Mouse (Mus musculus) kidney, adult 2 months (tissue): ENCODE results near the gene Immt. TPM values are rescaled to one million over a fixed set of nuclear protein-coding genes. Genes with fewer than 3 reads are reported as not detected.

Experiments used
- DNase-seq: peaks from one replicate; pipeline ENCODE4 v3.0.0; 2021
- H3K27ac ChIP-seq: fragments of 200-500 bp; 2 replicates; pipeline ENCODE4 v1.5.1; 2012; ENCODE audit warnings: low read depth, low read length, control low read depth, inconsistent platforms; ENCODE audit not compliant: insufficient read depth
- H3K27me3 ChIP-seq: fragments of 200-500 bp; replicated peaks from 2 replicates; pipeline ENCODE4 v1.6.1; 2012; ENCODE audit warnings: mild to moderate bottlenecking, moderate library complexity, low read length, inconsistent platforms; ENCODE audit not compliant: control insufficient read depth, insufficient read depth
- H3K36me3 ChIP-seq: fragments of 200-500 bp; 2 replicates; pipeline ENCODE4 v1.6.1; 2012; ENCODE audit warnings: mild to moderate bottlenecking, moderate library complexity, low read length, inconsistent platforms; ENCODE audit not compliant: control insufficient read depth, insufficient read depth
- H3K4me1 ChIP-seq: fragments of 200-500 bp; 2 replicates; pipeline ENCODE4 v1.6.1; 2011; ENCODE audit warnings: low read length; ENCODE audit not compliant: control insufficient read depth, insufficient read depth
- H3K4me3 ChIP-seq: fragments of 200-500 bp; 2 replicates; pipeline ENCODE4 v1.5.1; 2011; ENCODE audit warnings: mild to moderate bottlenecking, low read depth, low read length, control low read depth; ENCODE audit not compliant: insufficient read depth
- CTCF ChIP-seq: fragments of 200-500 bp; conservative IDR thresholded peaks from 2 replicates; pipeline ENCODE4 v1.5.1; 2011; ENCODE audit warnings: low read depth, mild to moderate bottlenecking, control low read depth, low read length, moderate library complexity, mixed read lengths; ENCODE audit not compliant: insufficient read depth, insufficient read length
- POLR2A ChIP-seq: fragments of 200-500 bp; IDR thresholded peaks from one replicate; pipeline ENCODE4 v1.6.1; 2011; ENCODE audit warnings: low read depth, low read length, control low read depth
- WGBS: fragments of 180-500 bp; shearing (Covaris S2); methylation state at CpG from one replicate; pipeline ENCODE4 v1.1.7; 2018; 5-methylcytosine and 5-hydroxymethylcytosine counted together
- polyA plus RNA-seq: library from polyadenylated mRNA; depleted of rRNA; stranded (reverse); fragments of >200 nt; gene quantifications from 2 replicates; pipeline ENCODE4 v1.2.3, GENCODE M21; 2012

The Immt gene
- polyA plus RNA-seq, 1 experiment, result 145 TPM

DNA sequence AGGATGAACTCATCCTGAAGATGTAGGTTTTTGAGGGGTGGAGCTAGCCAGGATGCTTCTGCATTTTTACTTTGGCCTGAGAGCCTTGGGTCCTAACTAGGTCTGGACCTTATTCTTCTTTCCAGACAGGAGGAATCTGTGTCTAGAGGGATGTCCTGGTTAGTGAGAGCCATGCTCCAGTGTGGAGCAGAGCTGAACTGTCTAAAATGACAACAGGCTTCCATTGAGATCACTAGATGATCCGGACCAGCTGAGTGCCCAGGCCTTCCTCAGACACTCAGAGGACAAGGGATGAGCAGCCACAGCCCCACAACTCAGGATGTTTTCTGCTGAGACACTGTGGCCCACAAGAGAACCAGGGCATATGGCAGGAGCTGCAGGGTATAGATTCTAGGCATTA is 27.5 kb upstream of the Immt start:
- TF ChIP-seq POLR2A (no peak), CTCF (no peak)
- H3K27me3 ChIP-seq, result no peaks in the 10 kb centered on the region
- H3K4me3 ChIP-seq, result no peak overlapping the region
- H3K4me1 ChIP-seq, result no peaks in the 10 kb centered on the region
- no peak for DNase-seq
- H3K36me3 ChIP-seq, result no peaks in the 10 kb centered on the region
- H3K27ac ChIP-seq, result no peak overlapping the region
- WGBS, result 81% methylated on average over 1 of the region's 1 CpGs

DNA sequence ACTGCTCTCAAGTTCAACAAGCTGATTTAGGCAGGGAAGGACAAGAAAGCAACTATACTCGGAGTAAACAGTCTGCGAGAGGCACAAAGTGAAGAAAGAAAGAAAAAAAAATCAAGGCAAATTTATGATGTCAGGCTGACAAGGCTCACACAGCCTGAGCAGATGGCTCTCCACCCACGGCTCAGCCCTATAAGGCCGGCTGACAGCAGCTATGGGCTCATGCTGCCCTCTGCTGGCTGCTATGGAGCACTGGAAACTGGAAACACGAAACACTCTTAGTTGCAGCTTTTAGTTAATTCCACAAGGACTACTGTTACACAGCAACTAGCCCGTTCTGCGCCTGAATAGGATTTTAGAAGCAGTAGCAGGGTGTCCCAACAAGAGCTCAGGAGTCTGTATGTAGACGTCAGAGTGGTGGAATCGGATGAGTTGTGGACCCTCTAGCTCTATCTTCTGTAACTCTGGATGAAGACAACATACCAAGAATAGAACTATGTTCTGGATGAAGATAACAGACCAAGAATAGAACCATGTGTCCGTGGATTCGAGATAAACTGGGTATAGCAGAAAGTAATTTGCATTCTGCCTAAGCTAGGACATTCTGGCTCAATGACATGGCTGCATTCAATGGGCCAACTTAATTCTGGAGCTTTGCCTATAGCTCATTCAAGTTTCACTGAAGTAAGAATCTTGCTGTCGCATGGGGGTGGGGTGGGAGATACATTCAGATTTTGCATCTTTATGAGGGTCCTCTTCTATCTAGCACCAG is 26.9 kb upstream of the Immt start:
- Histone ChIP-seq H3K4me1 (no peaks in the 10 kb centered on the region), H3K36me3 (no peaks in the 10 kb centered on the region), H3K27ac (no peak overlapping the region), H3K4me3 (no peak overlapping the region), H3K27me3 (no peaks in the 10 kb centered on the region)
- DNase-seq, result peak; percentile 58
- WGBS, result 21% methylated on average over 12 of the region's 12 CpGs
- TF ChIP-seq POLR2A (no peak), CTCF (peak; percentile 99)

DNA sequence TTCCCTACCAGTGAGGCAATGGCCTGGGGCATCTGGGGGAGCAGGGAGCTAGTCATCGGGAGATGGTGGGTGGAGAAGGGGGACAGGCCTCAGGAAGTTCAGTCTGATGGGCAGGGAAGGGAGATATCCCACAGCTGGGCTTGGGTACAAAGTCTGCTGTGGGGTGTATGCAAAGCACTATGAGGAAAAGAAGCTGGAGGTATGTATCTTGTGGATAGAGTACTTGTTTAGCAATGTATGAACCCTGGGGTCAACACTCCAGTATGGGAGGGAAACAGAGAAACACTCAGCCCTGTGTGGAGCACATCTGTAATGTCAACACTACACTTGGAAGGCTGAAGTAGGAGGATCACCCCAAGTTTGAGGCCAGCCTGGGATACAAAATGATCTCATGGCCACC is 24.4 kb upstream of the Immt start:
- Histone ChIP-seq H3K4me1 (no peaks in the 10 kb centered on the region), H3K36me3 (no peaks in the 10 kb centered on the region; the same call in 1 of the 2 replicates), H3K27me3 (no peaks in the 10 kb centered on the region), H3K27ac (no peak overlapping the region), H3K4me3 (no peak overlapping the region)
- DNase-seq, result no peak
- TF ChIP-seq CTCF (no peak), POLR2A (no peak)
- WGBS, result 61% methylated on average over 1 of the region's 1 CpGs

DNA sequence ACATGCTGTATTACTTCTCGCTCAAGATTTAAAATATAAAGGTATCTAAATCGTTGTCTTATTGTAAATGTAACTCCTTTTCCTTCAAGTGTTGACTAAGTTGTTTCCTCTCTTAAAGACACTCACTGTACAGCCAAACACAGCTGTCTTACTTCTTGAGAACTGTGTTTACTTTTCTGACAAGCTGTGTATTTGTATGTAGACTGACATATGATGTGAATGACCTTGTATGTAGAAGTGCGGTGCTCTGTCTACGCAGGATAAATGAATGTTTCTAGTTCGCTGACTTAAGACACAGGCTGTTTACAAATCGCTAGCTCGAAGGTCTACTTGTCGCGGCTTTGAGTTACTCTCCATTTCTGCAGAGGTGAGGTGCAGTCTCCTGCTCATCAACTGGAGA is 21.2 kb upstream of the Immt start:
- WGBS, result 80% methylated on average over 9 of the region's 9 CpGs
- no peak for TF ChIP-seq CTCF
- TF ChIP-seq POLR2A, result no peak
- H3K27me3 ChIP-seq, result no peaks in the 10 kb centered on the region
- H3K4me3 ChIP-seq, result no peak overlapping the region
- H3K4me1 ChIP-seq, result peaks cover 6% of the 10 kb centered on the region
- H3K36me3 ChIP-seq, result peaks cover 2% of the 10 kb centered on the region; the same call in 1 of the 2 replicates
- H3K27ac ChIP-seq, result no peak overlapping the region
- DNase-seq, result no peak

GRCm38 (mm10) chr6:71812820-71813219 is 18.3 kb upstream of the Immt start:
- WGBS, result 41% methylated on average over 2 of the region's 2 CpGs
- H3K27me3 ChIP-seq, result no peaks in the 10 kb centered on the region
- H3K36me3 ChIP-seq, result peaks cover 15% of the 10 kb centered on the region
- peak overlapping the region; percentile 65; the same call in 1 of the 2 replicates for H3K27ac ChIP-seq
- TF ChIP-seq POLR2A, result no peak
- TF ChIP-seq CTCF, result no peak
- peak; percentile 68 for DNase-seq
- peaks cover 6% of the 10 kb centered on the region for H3K4me1 ChIP-seq
- H3K4me3 ChIP-seq, result no peak overlapping the region

DNA sequence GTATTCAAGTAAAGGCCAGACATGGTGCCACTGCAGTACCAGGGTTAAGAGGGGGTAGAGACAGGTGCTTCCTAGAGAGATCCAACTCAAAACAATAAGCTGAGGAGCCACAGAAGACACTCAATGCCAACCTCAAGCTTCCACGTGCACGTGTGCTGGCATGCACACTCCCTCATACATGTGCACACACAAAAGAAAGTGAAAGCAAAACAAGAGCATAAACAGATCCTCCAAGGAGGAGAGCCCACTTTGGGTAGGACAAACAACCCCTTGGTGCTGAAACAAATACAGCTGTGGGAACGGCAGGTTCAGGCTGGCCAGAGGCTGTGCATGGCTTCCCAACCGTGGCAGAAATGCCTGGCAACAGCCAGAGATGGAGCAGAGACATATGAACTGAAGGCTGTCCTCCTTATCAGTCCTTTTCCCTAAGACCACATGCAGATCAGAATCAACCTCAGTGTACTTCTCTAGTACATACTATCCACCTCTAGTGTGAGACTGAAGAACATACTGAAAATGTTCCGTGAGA is 11.3 kb upstream of the Immt start:
- Histone ChIP-seq H3K36me3 (peaks cover 16% of the 10 kb centered on the region), H3K27me3 (no peaks in the 10 kb centered on the region), H3K4me1 (peaks cover 12% of the 10 kb centered on the region), H3K4me3 (no peak overlapping the region), H3K27ac (no peak overlapping the region)
- DNase-seq, result peak; percentile 80
- TF ChIP-seq CTCF (no peak), POLR2A (no peak)
- WGBS, result 39% methylated on average over 5 of the region's 5 CpGs

DNA sequence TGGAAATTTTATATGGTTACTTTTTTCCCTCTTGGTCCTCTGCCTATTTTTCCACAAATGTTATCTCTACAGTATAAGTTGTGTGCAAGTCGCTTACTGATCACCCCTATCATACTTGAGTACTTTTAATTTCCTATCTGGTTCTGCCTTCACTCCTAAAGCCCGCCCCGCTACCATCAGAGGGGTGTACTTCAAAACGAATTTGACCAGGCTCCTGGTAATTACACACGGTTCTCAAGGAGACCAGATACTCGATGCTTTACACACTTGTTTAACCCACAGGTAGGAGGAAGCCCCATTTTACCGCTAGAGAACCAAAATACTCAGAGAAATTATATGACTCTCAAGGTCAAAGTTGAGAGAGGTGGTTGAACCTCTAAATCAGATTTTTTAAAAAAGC is 8.0 kb upstream of the Immt start:
- TF ChIP-seq CTCF (no peak), POLR2A (no peak)
- no peaks in the 10 kb centered on the region for H3K27me3 ChIP-seq
- peaks cover 12% of the 10 kb centered on the region for H3K4me1 ChIP-seq
- H3K36me3 ChIP-seq, result peaks cover 2% of the 10 kb centered on the region; the same call in 1 of the 2 replicates
- H3K27ac ChIP-seq, result peak overlapping the region; percentile 39; the same call in 1 of the 2 replicates
- peak overlapping the region; percentile 98 for H3K4me3 ChIP-seq
- under 1% methylated on average over 7 of the region's 7 CpGs for WGBS
- no peak for DNase-seq

DNA sequence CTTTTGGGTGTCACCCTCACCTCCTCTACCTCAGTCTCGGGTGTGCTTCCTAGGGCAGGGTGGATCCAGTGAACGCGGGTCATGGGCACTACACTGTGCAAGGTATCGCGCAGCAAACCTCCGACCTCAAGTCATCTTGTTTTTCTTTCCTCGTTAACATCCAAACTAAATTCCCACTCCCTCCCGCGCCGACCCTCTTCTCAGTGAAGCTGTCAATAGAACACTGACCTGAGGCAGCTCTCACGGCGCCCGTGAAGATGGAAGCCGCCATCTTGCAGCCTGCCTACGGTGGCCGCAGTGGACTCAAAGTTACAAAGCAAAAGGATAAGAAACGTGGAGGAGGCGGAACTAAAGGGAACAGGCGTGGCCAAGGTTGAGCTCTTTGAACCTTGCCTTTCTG is 7.6 kb upstream of the Immt start:
- Histone ChIP-seq H3K27me3 (no peaks in the 10 kb centered on the region), H3K36me3 (no peaks in the 10 kb centered on the region), H3K27ac (peak overlapping the region; percentile 39; the same call in 1 of the 2 replicates), H3K4me3 (peak overlapping the region; percentile 98), H3K4me1 (peaks cover 12% of the 10 kb centered on the region)
- TF ChIP-seq CTCF (no peak), POLR2A (no peak)
- under 1% methylated on average over 19 of the region's 19 CpGs for WGBS
- peak; percentile 97 for DNase-seq
